Mouse (Mus musculus) Patski (cell line): Measurements from ENCODE around the gene 2510009E07Rik. TPM values are rescaled to one million over a fixed set of nuclear protein-coding genes. Genes with fewer than 3 reads are reported as not detected.
A peak's percentile ranks its signal among the peaks of the same experiment; 100 is the strongest.

ENCODE experiments used
- ATAC-seq: fragments of 100-300 bp; one replicate; pipeline ENCODE4 v1.8.0; 2021
- CTCF ChIA-PET: fragments of 350-600 bp; sonication (Branson Sonifier 250); formaldehyde crosslinking; loops from one replicate; lab custom pipeline; 2022; ENCODE audit warnings: inconsistent platforms; lab: Charles Lee
- POLR2A ChIA-PET: fragments of 350-600 bp; sonication (Branson Sonifier 250); formaldehyde crosslinking; loops from one replicate; lab custom pipeline; 2022; ENCODE audit warnings: antibody characterized with exemption, inconsistent platforms; lab: Charles Lee
- DNase-seq: peaks from one replicate; pipeline ENCODE4 v3.0.0-alpha.2; 2011; ENCODE audit warnings: low read depth, low spot score
- H3K27me3 ChIP-seq: fragments of 371-371 bp; one replicate; pipeline ENCODE4 v1.5.1; 2021
- CTCF ChIP-seq: fragments of 100-300 bp; IDR thresholded peaks from one replicate; pipeline ENCODE4 v1.5.1; 2021
- in situ Hi-C: fragments of 300-500 bp; cut with MboI; formaldehyde crosslinking; loops from 3 replicates; pipeline ENCODE4 v1.11.1; 2018; ENCODE audit warnings: low pct_unique_long_range_greater_than_20kb, mixed read lengths
- polyA plus RNA-seq: library from polyadenylated mRNA; unstranded; gene quantifications from one replicate; pipeline ENCODE4 v1.2.3, GENCODE M21; 2021

2510009E07Rik gene
- polyA plus RNA-seq, 1 experiment from 2014 or later, result 3.8 TPM

DNA sequence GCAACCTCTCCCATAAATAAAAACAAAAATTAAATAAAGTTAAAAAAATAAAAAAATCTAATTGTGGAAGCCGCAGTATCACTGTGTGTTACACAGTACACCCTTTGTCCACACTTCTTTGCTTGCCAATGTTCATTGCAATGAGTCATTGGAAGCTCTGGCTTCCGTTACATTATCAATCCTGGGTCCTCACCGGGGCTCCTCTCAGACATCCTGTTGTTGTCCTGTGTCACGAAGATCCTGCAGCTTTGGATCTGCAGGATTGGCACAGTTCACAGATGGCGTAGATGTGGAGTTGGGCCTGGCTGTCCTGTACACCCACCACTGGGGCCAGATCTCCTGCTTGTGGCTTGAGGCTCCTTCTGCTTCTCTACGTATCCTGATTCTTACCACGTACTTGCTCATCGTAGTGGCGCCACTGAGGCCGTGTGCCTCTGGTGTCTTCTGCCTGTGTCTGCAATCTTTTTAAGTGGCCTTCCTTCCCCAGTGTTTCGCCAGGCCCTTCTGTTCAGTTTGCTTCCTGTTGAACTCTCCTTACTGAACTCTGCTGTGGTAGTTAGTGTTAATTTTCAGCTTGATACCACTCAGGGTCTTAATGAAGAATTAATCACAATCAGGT, 57.2 kb downstream of the 2510009E07Rik start:
- in situ Hi-C loops, result no loop called here
- H3K27me3 ChIP-seq, result no peaks in the 10 kb centered on the region
- ATAC-seq (no peak), DNase-seq (no peak)
- ChIA-PET POLR2A (no interaction called here), CTCF (no interaction called here)
- no peak for TF ChIP-seq CTCF

DNA sequence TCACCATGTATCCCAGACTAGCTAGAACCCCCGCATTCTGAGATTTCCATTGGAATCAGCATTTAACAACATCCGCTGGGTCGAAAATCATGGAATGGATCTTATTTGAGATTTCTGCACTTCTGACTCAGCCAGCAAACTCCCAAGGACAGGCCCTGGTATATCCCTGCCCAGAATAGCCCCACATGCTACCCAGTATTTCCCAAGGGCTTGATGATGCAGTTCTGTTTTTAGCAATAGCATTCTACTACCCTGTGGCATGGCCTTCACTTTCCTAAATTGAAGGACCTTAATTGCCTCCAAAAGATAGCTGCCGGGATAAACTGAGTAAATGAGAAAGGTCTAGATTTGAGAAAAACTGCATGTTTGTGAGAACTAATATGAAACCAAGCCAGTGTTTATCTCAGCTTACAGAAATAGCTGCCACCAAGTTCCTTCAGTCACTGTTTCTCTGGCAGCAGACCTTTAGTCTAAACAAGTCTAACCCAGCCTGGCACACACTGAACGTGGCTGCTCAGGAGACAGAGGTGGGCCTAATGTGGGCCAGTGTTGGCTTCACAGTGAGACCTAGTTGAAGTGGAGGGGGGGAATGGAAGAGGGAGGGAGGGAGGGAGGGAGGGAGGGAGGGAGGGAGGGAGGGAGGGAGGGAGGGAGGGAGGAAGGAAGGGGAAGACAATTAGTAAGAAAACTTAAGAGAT, 58.2 kb downstream of the 2510009E07Rik start:
- H3K27me3 ChIP-seq, result no peaks in the 10 kb centered on the region
- in situ Hi-C loops, result no loop called here
- DNase-seq (no peak), ATAC-seq (no peak)
- no peak for TF ChIP-seq CTCF
- POLR2A ChIA-PET, result no interaction called here
- CTCF ChIA-PET, result no interaction called here

DNA sequence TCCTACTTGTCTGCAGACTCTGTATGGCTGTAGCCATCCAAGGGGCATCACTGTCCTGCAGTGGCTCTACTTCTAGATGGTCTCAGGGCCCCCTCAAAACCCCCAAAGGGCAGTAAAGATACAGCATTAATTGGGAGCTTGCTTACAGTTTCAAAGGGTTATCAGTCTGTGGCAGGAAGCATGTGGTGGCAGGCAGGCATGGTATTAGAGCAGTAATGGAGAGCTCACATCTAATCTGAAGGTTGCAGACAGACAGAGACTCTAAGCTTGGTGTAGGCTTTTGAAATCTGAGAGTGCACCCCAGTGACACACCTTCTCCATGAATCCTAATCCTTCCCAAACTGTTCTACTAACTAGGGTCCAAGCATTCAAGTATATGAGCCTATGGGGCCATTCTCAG, 60.0 kb downstream of the 2510009E07Rik start:
- TF ChIP-seq CTCF, result no peak
- ATAC-seq (no peak), DNase-seq (no peak)
- no peaks in the 10 kb centered on the region for H3K27me3 ChIP-seq
- POLR2A ChIA-PET, result no interaction called here
- in situ Hi-C loops, result no loop called here
- CTCF ChIA-PET, result no interaction called here

DNA sequence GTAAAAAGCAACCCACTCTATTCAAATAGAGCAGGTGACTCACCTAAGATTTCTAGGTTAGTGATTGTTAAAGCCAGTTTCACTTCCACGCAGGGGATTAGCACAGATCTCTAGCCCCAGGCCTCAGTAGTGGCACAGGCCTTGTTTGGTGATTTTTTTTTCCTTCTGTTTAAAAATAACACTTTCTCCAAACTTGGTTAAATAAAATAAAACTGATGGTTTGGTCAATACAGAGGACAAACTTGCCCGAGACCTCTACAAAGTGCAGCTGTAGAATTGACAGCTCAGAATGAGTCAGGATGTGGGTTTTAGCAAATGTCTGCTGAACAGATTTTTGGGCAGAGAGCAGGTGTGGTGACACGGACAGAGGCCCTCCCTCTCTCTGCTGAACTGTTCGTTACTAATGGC, 62.6 kb downstream of the 2510009E07Rik start:
- ChIA-PET CTCF (interaction anchor here (2.4 kb wide), 1 partner anchor 16 kb away, joined by 8 read pairs; no protein-coding TSS in a partner anchor), POLR2A (no interaction called here)
- TF ChIP-seq CTCF, result no peak
- H3K27me3 ChIP-seq, result no peaks in the 10 kb centered on the region
- ATAC-seq (no peak), DNase-seq (no peak)
- in situ Hi-C loops, result no loop called here

DNA sequence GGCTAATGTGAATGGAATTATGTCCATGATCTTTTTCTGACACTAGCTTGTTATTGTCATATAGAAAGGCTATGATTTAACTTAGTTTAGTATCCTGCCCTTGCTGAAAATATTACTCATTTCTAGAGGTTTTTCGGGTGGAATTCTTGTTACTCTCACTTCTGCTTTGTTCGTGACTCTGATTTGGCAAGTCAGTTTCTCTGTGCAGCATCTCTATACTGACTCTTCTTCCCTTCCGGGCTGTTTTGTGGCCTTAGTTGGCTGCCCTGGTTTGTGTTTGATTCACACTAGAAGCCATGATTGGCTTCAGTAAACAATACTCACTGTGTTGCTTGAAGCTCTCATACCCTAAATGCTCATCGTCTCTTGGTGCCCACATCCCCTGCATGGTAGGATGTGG, 63.9 kb downstream of the 2510009E07Rik start:
- ChIA-PET CTCF (interaction anchor here (2.4 kb wide), 1 partner anchor 15 kb away, joined by 8 read pairs; no protein-coding TSS in a partner anchor), POLR2A (interaction anchor here (0.6 kb wide), 1 partner anchor 163 kb away, joined by 5 read pairs; no protein-coding TSS in a partner anchor)

GRCm38 (mm10) chr16:21628061-21628591, 66.3 kb downstream of the 2510009E07Rik start:
- no peak for TF ChIP-seq CTCF

More for the DNA sequence above, 63.9 kb downstream of the 2510009E07Rik start:
- DNase-seq, result no peak
- in situ Hi-C loops, result no loop called here
- no peaks in the 10 kb centered on the region for H3K27me3 ChIP-seq
- ATAC-seq, result no peak
- TF ChIP-seq CTCF, result no peak

GRCm38 (mm10) chr16:21627248-21627647, 67.2 kb downstream of the 2510009E07Rik start:
- TF ChIP-seq CTCF, result no peak
- POLR2A ChIA-PET, result no interaction called here

More at GRCm38 (mm10) chr16:21628061-21628591, 66.3 kb downstream of the 2510009E07Rik start:
- in situ Hi-C loops, result no loop called here
- ChIA-PET POLR2A (no interaction called here), CTCF (no interaction called here)
- no peak for DNase-seq
- ATAC-seq, result no peak
- H3K27me3 ChIP-seq, result no peaks in the 10 kb centered on the region

DNA sequence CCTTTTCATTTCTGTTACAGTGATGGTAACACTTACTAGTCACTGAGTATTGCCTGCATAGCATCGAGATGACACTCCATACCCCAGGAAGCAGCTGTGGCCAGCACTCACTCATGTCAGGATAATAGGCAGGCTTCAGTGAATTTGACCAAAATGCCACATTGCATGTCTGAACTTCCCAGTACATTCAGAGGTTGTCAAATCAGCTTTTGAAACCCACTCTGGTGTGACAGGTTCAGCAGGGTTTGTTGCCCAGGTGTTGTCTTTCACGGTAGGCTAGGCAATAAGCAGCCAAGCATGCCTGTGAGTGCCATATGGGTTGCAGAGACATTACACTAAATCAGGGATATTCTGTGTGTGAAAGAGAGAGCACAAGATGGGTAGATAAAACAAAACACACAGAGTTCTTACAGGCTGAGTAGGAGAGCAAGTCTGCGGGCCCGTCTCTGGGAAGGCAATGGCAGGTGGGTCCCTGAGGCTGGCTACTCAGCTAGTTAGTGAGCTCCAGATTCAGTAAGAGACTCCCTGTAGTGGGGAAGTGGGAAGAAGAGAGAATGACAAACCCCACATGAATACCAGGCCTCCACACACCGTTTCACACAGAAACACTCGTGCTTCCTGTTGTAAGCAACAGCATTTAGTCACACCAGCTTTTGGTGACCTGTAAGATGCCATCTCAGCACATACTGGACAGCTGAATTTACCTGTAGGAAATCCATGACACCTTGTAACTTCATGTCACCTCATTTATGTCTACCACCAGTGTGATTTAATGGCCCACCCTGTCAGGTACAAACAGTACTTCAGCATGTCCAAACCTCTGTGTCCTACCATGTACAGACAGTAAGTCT, 68.5 kb downstream of the 2510009E07Rik start:
- no peaks in the 10 kb centered on the region for H3K27me3 ChIP-seq
- POLR2A ChIA-PET, result interaction anchor here (0.7 kb wide), 1 partner anchor 75 kb away, joined by 3 read pairs; no protein-coding TSS in a partner anchor
- ATAC-seq, result peak; percentile 17
- TF ChIP-seq CTCF, result no peak
- in situ Hi-C loops, result no loop called here
- peak; percentile 19 for DNase-seq
- CTCF ChIA-PET, result no interaction called here

More at GRCm38 (mm10) chr16:21627248-21627647, 67.2 kb downstream of the 2510009E07Rik start:
- no peak for DNase-seq
- in situ Hi-C loops, result no loop called here
- no peak for ATAC-seq
- no peaks in the 10 kb centered on the region for H3K27me3 ChIP-seq
- CTCF ChIA-PET, result no interaction called here

GRCm38 (mm10) chr16:21620630-21621029, 73.8 kb downstream of the 2510009E07Rik start:
- ATAC-seq, result no peak
- ChIA-PET POLR2A (no interaction called here), CTCF (no interaction called here)
- no peaks in the 10 kb centered on the region for H3K27me3 ChIP-seq
- no peak for DNase-seq
- in situ Hi-C loops, result no loop called here
- no peak for TF ChIP-seq CTCF

DNA sequence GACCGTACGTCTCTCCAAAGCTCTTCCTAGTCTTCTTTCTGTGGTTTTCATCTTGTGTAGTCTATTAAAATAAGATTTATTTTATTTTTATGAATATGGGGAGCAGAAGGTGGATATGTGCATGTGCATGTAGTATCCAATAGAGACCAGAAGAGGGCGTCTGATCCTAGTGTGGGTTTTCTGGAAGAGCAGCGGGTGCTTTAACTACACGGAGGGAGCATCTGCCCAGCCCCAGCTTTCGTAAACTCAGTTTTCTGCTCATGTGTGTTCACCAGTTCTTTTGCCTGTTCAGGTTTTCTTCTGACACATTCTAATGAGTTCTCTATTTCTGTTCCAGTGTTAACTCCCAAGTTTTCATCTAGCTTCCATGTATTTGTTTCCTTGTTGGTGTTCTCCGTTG, 78.7 kb downstream of the 2510009E07Rik start:
- no peaks in the 10 kb centered on the region for H3K27me3 ChIP-seq
- POLR2A ChIA-PET, result no interaction called here
- DNase-seq (no peak), ATAC-seq (no peak)
- in situ Hi-C loops, result loop anchor here (10.0 kb wide), 1 partner anchor 109 kb away; no protein-coding TSS in a partner anchor
- CTCF ChIA-PET, result interaction anchor here (0.9 to 2.0 kb wide), 6 partner anchors 9 to 112 kb away, joined by 3 to 15 read pairs (median 4); no protein-coding TSS in a partner anchor
- peak; percentile 75 for TF ChIP-seq CTCF
